Mouse (Mus musculus) activated CD4-positive, CD25-positive, alpha-beta regulatory T cell, adult 4 months (primary cell): Measurements from ENCODE around the gene Atp7a. TPM values are rescaled to one million over a fixed set of nuclear protein-coding genes. Genes with fewer than 3 reads are reported as not detected.

ENCODE experiments used
- ATAC-seq: one replicate; pipeline ENCODE4 v1.8.0; 2017
- polyA plus RNA-seq, 2 experiments: library from polyadenylated mRNA; unstranded; fragments of 100-300 nt; shearing (Covaris generic); gene quantifications; one replicate each; pipeline ENCODE4 v1.2.1; 2017

The Atp7a gene
- polyA plus RNA-seq, 2 experiments from 2014 or later: 6.2 to 8.2 TPM

DNA sequence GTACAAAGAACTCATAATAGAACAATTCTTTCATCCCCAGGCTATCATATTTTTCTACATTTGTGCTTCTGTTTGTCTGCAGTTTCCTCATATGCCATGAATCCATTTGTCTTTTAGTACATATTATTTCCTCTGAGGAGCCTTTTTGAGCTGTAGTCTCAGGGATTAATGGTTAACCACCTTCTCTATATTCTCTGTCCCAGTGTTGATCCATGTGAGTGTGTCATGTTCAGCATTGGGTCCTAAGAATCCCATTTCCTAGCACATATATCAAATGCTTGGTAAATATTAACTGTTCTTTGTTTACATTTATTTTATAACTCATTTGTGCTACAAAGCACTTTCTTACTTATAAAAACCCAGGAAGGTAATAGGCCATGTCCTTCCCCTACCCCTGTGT is 55.4 kb downstream of the Atp7a start:
- ATAC-seq: no peak

- ATAC-seq: no peak
These were observed 58.1 kb downstream of the Atp7a start for GRCm38 (mm10) chrX:106085132-106085531.

GRCm38 (mm10) chrX:106085564-106085963 is 58.5 kb downstream of the Atp7a start:
- ATAC-seq: no peak

- no peak for ATAC-seq
These were observed 65.9 kb downstream of the Atp7a start for GRCm38 (mm10) chrX:106092939-106093338.

DNA sequence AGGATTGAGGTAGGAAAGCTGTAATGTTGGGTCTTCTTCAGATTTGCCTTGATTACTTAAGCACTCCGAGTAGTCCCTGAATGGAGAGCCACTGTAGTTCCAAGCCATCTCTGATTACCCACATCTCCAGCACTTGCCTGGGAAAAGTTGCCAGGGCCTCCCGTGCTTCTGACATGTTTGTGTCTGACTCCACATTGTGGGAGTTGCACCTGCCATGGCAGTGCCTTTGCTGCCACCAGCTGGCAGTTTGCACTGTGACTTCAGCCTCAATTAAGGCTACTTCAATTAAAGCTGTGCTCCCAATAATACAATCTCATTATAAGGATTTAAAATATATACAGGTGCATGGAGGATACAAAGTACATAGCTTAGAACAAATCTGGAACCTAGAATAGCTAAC is 78.4 kb downstream of the Atp7a start:
- no peak for ATAC-seq

DNA sequence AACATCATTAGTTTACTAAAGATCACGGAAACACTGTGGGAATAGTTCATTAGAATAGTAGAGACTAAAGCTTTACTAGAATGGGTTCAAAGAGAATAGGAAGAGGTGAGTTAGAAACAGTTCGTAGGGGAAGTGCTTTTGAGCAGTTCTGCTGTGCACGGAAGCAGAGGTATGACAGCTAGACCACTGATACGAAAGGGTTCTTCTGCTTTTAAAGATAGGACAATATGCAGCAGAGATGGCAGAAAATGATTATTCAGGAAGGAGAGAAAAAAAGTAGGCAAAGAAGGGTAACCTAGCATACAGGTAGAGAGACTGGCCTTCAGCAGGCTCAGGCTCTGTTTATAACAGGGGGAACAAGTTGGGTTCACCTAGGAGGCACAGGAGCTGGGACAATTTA is 86.8 kb downstream of the Atp7a start:
- ATAC-seq: no peak

DNA sequence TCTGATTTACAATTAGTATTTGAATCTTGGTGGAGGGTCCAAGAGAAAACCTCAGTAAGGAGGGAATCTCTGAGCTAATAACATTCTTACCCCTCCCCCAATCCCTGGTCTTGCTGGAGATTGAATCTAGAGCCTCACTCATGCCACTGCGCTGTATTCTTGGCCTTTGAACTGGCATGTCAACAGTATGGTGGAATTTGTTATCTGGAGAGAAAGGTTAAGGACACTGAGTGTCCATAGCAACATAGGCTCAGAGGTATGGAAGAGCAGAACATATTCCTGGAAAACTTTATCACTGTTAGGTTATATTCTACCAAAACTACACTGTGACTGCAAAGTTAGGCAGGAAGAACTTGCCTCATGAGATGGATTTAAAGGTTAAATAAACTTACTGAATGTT is 87.6 kb downstream of the Atp7a start:
- ATAC-seq: no peak

- ATAC-seq: no peak
These were observed 95.7 kb downstream of the Atp7a start for GRCm38 (mm10) chrX:106122823-106123222.

GRCm38 (mm10) chrX:106128283-106128682 is 101.2 kb downstream of the Atp7a start:
- ATAC-seq: no peak

GRCm38 (mm10) chrX:106129877-106130276 is 102.8 kb downstream of the Atp7a start:
- no peak for ATAC-seq

- no peak for ATAC-seq
These were observed 107.8 kb downstream of the Atp7a start for GRCm38 (mm10) chrX:106134916-106135315.

DNA sequence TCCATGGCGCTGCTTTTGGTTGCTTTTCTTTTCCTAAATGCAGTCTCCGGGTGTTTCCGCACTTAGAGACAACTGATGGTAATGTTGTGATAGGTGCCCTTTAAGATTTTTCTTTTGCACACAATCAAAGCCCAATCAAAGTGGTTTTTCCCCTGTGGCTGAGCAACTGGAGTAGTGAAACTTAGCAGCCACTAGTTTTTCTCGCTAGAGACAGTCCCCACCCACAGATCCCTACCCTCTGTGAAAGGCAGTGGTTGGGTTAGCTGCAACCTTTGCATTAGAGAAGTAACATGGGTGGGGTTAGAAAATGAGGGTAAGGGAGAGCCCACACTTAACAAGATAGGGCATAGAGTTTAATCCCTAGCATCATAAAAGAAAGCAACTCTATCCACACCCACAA is 108.4 kb downstream of the Atp7a start:
- ATAC-seq: peak; percentile 71

GRCm38 (mm10) chrX:106135916-106136575 is 109.0 kb downstream of the Atp7a start:
- peak; percentile 78 for ATAC-seq

- ATAC-seq: no peak
These were observed 112.4 kb downstream of the Atp7a start for GRCm38 (mm10) chrX:106139309-106140070.

- no peak for ATAC-seq
These were observed 115.9 kb downstream of the Atp7a start, which contains the start of gene Tlr13 for GRCm38 (mm10) chrX:106142936-106143335. Gene Tlr13, plus strand, starts transcription at chrX:106143204.

DNA sequence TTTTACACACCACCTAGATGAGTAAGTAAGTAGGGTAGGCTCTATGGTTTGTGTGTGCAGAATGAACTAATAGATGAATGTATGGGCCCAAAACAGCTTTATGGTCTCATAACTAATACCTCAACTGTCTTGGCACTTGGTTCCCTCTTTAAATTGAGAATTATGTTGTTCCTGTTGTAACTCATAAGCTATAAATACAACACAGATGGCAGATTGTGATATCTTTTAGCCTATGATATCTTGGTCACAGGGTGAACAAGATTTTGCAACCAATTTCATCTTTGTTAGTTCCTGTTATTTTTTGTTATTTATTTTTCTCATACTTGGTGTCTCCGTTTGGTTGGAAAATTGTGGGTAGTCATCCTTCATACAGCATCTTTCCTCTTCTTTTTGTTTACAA is 121.1 kb downstream of the Atp7a start:
- no peak for ATAC-seq

DNA sequence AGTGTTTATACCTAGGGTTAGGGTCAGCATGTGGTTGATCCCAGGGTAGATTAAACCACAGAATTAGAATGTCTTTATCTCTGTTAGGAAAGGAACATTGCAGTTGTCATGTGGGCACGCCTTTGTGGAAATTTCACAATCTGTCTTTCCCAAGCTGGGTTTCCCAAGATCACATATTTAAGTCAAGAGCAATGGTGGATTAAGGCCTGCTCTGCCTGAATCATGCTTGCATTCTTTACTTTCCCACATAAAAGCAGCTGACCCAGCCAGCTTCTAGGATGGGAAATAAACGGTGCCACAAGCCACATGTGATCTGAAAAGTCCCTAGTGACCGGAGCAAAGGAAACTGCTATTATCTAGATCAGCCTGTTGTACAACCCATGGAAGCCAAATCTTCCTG is 122.4 kb downstream of the Atp7a start:
- ATAC-seq: no peak

DNA sequence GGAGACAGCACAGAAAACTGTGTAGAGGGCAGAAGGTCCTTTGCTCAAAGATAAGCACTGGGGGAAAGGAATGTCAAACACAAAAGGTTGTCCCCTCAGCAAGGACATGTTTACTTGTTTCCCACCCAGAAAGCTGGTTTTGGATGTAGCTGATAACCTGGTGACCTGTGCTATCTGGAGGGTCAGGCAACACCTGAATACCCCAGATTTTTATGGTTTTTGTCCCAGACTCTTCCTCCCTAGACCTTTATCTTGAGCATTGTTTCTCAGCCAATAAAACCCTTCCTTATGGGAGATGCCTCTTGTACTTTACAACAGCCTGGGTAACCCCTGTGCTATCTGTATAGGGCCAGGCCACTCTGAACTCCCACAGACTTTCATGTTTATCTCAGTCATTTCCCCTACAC is 127.1 kb downstream of the Atp7a start:
- no peak for ATAC-seq

- ATAC-seq: no peak
These were observed 128.8 kb downstream of the Atp7a start for GRCm38 (mm10) chrX:106155892-106156291.

- ATAC-seq: peak; percentile 61
These were observed 136.9 kb downstream of the Atp7a start for GRCm38 (mm10) chrX:106163995-106164394.

DNA sequence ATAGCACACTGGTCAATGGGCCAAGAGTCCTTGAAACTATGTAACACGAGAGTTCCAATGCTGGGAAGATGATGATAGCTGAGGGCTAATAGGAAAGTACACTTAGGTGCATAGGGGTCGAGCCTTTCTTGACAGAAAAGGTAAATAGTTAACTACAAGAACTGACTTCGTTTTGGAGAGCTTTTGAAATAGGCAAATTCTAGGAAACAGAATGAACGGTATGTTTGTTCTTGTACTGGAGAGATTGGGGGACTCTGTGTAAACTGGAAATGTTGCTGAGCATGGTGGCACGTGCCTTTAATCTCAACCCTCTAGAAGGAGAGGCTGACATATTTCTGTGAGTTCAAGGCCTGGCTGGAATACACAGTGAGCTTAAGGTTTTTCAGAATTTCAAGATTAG is 137.5 kb downstream of the Atp7a start:
- no peak for ATAC-seq

GRCm38 (mm10) chrX:106165089-106165488 is 138.0 kb downstream of the Atp7a start:
- peak; percentile 49 for ATAC-seq

- peak; percentile 84 for ATAC-seq
These were observed 144.2 kb downstream of the Atp7a start for GRCm38 (mm10) chrX:106171106-106171852.

- ATAC-seq: peak; percentile 59
These were observed 144.7 kb downstream of the Atp7a start for GRCm38 (mm10) chrX:106171853-106172154.
